Mouse (Mus musculus) spleen, adult 2 months (tissue): Measurements from ENCODE around the gene Slc25a42.

Experiments used
- CTCF ChIP-seq: fragments of 200-500 bp; IDR thresholded peaks from 2 replicates; pipeline ENCODE4 v1.5.1; 2011; ENCODE audit warnings: mild to moderate bottlenecking, inconsistent platforms; ENCODE audit not compliant: insufficient read depth, insufficient read length, insufficient replicate concordance; ENCODE audit errors: extremely low read depth
- POLR2A ChIP-seq: fragments of 200-500 bp; IDR thresholded peaks from 2 replicates; pipeline ENCODE4 v1.6.1; 2011; ENCODE audit warnings: low read depth, low read length, inconsistent platforms

- TF ChIP-seq CTCF: no peak
- no peak for TF ChIP-seq POLR2A
Observed at GRCm38 (mm10) chr8:70178231-70178630, 33.9 kb downstream of the Slc25a42 start.
